13 mouse cellular contexts compared by ENCODE assay signal in the genomic region with DNA sequence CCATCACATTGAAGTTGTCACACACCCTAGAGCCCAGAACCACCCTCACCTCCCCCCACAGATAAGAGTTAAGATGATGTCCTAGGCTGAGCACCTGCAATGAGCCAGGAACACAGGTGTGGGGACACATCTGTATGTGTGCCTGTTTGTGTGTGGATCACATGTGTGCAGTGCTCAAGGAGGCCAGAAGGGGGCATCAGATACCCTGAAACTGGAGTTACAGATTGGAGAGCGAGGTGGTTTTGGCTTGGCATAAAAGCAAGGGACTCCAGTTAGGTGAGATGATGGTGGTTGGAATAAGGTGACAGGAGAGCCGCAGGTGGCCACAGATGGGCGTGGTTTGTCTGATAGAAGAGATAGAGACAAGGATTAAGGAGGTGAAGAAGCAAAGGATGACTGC. TPM values are rescaled to one million over a fixed set of nuclear protein-coding genes. Genes with fewer than 3 reads are reported as not detected.
DNase-seq lines count a peak whose midpoint lies in the region; TF ChIP-seq lines count a peak whose summit lies in the region.
"Had no signal": no experiment of that assay in that cellular context is flagged by ENCODE, and none has a peak within 500 bp of the region (broad histone marks: within the 10 kb centered on the region; RNA-seq: fewer than 3 reads in every experiment).

No protein-coding gene starts in this region.

- TF ChIP-seq CTCF in left cerebral cortex, adult 2 months (IDR thresholded peaks at IDR 0.05) = peak; percentile 45
- no peak for TF ChIP-seq CTCF in C2C12 (IDR thresholded peaks at IDR 0.05; ENCODE audit: control insufficient read depth, insufficient read depth, insufficient read length)

- DNase-seq in embryo, embryonic 10.5 days (ENCODE audit: low spot score) = peak; percentile 37
- DNase-seq in embryo, embryonic 10 days (ENCODE audit: low spot score) = no peak
- DNase-seq in left cerebral cortex, adult 2 months (ENCODE audit: extremely low spot score in 1 of 2, low spot score in 2 of 2) = no peak
- DNase-seq in left cerebral cortex, postnatal 25 days (ENCODE audit: low spot score in 2 of 2) = no peak
- DNase-seq in embryonic facial prominence, embryonic 10.5 days (ENCODE audit: low spot score) = peak; percentile 26
- no peak for DNase-seq in natural killer cell, adult 2 months (ENCODE audit: low spot score in 2 of 2)
- DNase-seq in ovary, postnatal 10 days (ENCODE audit: low spot score) = no peak
- DNase-seq: gastrocnemius, postnatal 25 days; layer of hippocampus, postnatal 36 days had no signal

- 87% methylated on average over 3 of the region's 3 CpGs for WGBS in embryonic facial prominence, embryonic 10.5 days

- intact Hi-C loops in left cerebral cortex, adult 2 months (cut with DNase I) = no loop called here
- intact Hi-C loops in left cerebral cortex, postnatal 25 days (cut with DNase I) = loop anchor here (2.0 kb wide), 1 partner anchor 331 kb away; no protein-coding TSS in a partner anchor

- no peaks in the 10 kb centered on the region for H3K36me3 ChIP-seq in C2C12 (ENCODE audit: control insufficient read depth, insufficient read depth)
- no peaks in the 10 kb centered on the region for H3K36me3 ChIP-seq in embryonic facial prominence, embryonic 10.5 days (replicated peaks)
- H3K36me3 ChIP-seq: G1E; hindbrain, embryonic 13.5 days; neural tube, embryonic 13.5 days had no signal

- no peaks in the 10 kb centered on the region for H3K79me3 ChIP-seq in C2C12 (ENCODE audit: low read depth)

- peaks cover 21% of the 10 kb centered on the region for H3K4me1 ChIP-seq in embryonic facial prominence, embryonic 10.5 days

- H3ac ChIP-seq in C2C12 (ENCODE audit: control insufficient read depth, insufficient read length, low read depth) = no peak overlapping the region

- no peak overlapping the region for H3K27ac ChIP-seq in left cerebral cortex, adult 2 months
- no peak overlapping the region for H3K27ac ChIP-seq in embryonic facial prominence, embryonic 10.5 days (replicated peaks)
- H3K27ac ChIP-seq: hindbrain, embryonic 13.5 days; neural tube, embryonic 13.5 days had no signal

- peaks cover 14% of the 10 kb centered on the region for H3K27me3 ChIP-seq in C2C12 (ENCODE audit: control insufficient read depth, insufficient read depth, insufficient read length)
- H3K27me3 ChIP-seq in embryonic facial prominence, embryonic 10.5 days (replicated peaks; ENCODE audit: low read depth, poor library complexity, severe bottlenecking) = peaks cover 40% of the 10 kb centered on the region

- H3K9me3 ChIP-seq in embryonic facial prominence, embryonic 10.5 days = 0 out of 2 replicates have a peak, but pooled peaks cover 2% of the 10 kb centered on the region
- H3K9me3 ChIP-seq: neural tube, embryonic 13.5 days had no signal

- no peak overlapping the region for H3K4me3 ChIP-seq in left cerebral cortex, adult 2 months
- no peak overlapping the region for H3K4me3 ChIP-seq in C2C12 (ENCODE audit: insufficient read depth, poor library complexity, severe bottlenecking)
- no peak overlapping the region for H3K4me3 ChIP-seq in embryonic facial prominence, embryonic 10.5 days
- H3K4me3 ChIP-seq: hindbrain, embryonic 13.5 days; neural tube, embryonic 13.5 days had no signal

- no peaks in the 10 kb centered on the region for H3K79me2 ChIP-seq in C2C12 (ENCODE audit: control insufficient read depth, insufficient read depth)

TF ChIP-seq in C2C12, 6 proteins besides CTCF, POLR2A, EP300 and RAD21:
- peak; percentile 2 for TF ChIP-seq USF1 (IDR thresholded peaks at IDR 0.05; ENCODE audit: low read depth)
- TF ChIP-seq MYOD1 (IDR thresholded peaks at IDR 0.05; ENCODE audit: control insufficient read depth, insufficient read length, low read depth) = no peak

RNA-seq across cellular contexts. Expression of a gene that starts 4.2 kb away (rescaled TPM):
- total RNA-seq in left cerebral cortex, adult 2 months (2021) = 10 to 100 TPM; 14.1 to 27.2 TPM
- total RNA-seq in left cerebral cortex, postnatal 25 days (2021) = 10 to 100 TPM; 12.7 to 18.7 TPM
- polyA plus RNA-seq in C2C12 (2012; fragmentation: generic; extraction: Trizol) = 0.71 TPM
- polyA plus RNA-seq in embryonic facial prominence, embryonic 10.5 days (2016; fragmentation: Nextera tagmentation; extraction: Ambion mirVana) = 16.5 and 17.2 TPM in 2 replicates
- polyA plus RNA-seq: G1E had no signal

Comparison
In these comparisons a context has a peak if more than half of its experiments do, and no peak if none do; other contexts are left out.
1. DNase-seq: peak in embryo, embryonic 10.5 days (single experiment) and embryonic facial prominence, embryonic 10.5 days (single experiment); none in embryo, embryonic 10 days (single experiment), left cerebral cortex, adult 2 months (0 of 2), left cerebral cortex, postnatal 25 days (0 of 2), natural killer cell, adult 2 months (0 of 2) and ovary, postnatal 10 days (single experiment).